Mouse (Mus musculus) ES-Bruce4 (cell line): ENCODE results near the gene Llgl2.

Source experiments
- CTCF ChIP-seq: IDR thresholded peaks from one replicate; pipeline ENCODE4 v1.8.1; 2011; ENCODE audit warnings: low read depth, low read length
- EP300 ChIP-seq: IDR thresholded peaks from 2 replicates; pipeline ENCODE4 v1.6.1; 2011; ENCODE audit warnings: low read depth, low read length; ENCODE audit not compliant: insufficient read depth

DNA sequence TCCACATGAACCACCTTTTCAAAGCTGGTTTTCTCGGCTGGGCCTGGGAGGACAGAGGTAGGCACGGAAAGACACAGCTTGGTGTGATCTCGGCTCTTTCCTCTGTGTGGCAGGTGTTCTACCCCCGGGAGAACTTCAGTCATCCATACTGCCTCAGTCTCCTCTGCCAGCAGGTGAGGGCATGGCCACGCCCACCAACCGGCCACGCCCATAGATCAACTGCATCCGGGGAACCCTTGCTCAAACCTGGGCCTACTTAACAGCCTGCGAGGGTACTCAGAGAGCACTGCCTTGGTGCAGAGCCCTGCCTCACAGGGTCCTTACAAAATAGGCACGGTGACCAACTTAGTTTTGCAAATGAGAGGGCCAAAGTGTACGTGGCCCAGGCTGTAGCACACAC lies 61.4 kb downstream of the Llgl2 start:
- TF ChIP-seq CTCF (no peak), EP300 (no peak)
